Mouse (Mus musculus) gastrocnemius, postnatal 10 days (tissue): ENCODE measurements around the gene Ssr1. TPM values are rescaled to one million over a fixed set of nuclear protein-coding genes. Genes with fewer than 3 reads are reported as not detected.

Experiments used
- DNase-seq: peaks from one replicate; pipeline ENCODE4 v3.0.0; 2021; ENCODE audit warnings: mixed read lengths
- total RNA-seq, 2 experiments: library from RNA; stranded (reverse); gene quantifications; 2 replicates each; pipeline ENCODE4 v1.2.3; 2021

Ssr1 gene
- total RNA-seq, 2 experiments from 2014 or later = 64.8 to 87.4 TPM

DNA sequence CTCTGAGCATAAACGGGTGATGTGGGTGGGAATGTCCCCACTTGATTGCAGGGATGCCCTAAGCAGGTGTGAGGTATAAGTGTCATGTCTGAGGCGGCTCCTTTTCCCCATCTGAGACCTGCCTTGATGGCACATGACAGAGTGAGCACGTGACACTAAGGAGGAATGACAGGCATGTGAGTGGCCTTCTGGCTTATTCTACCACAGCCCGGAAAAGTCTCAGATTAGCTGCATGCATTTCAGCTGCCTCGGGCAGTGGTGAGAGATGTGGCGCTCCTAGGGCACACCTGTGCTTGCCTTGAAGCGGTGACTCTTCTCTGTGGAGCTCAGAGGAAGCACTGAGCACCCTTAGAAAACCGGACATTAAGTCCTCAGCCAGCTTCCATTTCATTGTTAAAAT is 48.6 kb downstream of the Ssr1 start:
- no peak for DNase-seq

DNA sequence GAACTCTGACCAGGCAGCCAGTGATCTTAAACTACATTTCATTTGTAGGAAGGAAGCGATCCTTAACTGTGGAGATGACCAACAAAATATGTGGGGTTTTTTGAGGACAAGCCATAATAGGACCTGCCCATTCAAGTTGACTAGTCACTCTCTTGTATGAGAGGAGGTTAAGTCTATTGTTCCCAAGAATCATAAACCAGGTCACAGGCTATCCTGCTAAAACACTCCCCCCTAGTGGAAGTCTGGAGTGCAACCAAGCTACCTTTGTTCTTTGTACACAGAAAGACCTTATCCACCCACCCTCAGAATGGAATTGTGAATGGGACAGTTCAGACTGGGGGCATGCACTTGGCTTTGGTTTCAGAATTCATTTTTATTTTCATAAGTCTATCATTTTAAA is 49.7 kb downstream of the Ssr1 start:
- no peak for DNase-seq

DNA sequence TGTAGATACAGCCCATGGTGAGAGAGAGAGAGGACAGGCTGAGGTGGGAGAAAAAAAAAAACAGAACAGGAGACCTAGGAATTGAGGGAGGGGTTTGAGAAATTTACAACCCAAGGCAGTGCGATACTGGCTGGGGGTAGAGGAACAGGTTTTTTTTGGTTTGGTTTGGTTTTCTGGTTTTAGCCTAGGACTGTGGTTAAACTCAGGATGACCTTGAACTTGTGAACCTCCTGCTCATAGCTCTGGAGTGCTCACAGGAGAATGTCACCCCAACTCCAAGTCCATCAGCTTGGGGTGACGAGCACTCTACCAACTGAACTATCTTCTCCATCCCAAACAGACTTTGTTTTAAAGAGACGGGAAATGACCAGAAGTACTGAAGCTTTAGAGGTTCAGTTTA is 50.6 kb downstream of the Ssr1 start:
- no peak for DNase-seq

DNA sequence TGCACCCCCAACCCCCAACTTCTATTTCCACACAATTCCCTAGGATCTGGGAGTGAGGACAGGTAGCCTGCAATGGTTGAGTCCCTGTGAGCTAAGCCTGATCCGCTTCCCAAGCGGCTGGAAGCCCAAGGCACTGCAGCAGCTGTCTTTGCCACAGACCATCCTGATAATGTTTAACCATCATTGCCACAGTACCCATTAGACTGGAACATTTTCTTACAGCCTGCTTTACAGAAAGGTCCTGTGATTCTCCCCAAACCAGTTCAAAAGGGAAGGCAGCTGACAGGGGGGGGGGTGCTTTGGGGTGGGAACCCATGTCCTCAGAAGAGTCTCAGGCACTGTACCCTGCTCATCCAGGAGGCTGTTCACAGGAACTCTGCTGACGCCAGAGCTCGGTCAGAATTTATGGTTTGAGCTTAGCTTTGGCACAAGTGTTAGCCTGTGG is 51.1 kb downstream of the Ssr1 start:
- DNase-seq = no peak

DNA sequence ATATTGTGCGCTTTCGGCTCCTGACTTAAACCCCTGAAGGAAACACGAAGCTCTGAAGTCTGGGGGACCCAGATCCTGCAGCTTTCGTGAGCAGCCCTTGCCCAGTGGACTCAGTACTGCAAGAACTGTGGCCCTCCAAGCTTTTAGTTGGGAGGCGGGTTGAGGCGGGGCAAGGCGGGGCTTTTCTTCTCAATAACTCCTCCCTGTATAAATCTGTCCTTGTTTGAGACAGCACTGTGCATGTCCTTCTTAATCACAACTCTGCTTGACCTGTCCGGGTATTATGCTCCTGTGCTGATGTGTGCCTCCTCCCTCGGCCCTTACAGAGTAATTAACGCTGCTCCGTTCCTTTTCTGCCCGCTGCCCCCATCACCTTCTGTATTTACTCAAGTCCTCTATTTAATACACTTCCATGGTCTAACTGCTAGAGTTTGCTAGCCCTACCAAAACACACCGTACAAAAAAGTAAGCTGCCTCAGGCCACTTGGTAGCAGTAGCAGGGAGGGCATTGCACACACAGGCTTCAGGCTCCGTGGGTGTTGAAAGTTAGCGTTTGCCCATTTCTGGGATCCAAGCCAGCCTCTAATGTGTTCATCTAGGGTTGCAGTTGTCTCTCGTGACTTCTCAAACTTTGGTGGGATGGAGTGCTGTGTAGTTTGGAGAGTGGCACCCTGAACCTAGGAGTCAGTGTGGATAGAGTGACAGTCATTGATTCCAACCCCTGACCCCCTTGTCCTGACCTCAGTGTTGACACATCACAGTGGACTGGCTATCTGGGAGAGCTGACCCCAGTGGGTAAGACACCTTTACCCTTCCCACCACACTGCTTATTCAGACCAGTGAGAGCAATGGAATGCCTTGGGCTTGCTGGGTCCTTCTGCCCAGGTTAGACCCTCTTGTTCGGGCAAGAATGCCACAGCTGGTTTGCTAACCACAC is 51.8 kb downstream of the Ssr1 start:
- DNase-seq = no peak

DNA sequence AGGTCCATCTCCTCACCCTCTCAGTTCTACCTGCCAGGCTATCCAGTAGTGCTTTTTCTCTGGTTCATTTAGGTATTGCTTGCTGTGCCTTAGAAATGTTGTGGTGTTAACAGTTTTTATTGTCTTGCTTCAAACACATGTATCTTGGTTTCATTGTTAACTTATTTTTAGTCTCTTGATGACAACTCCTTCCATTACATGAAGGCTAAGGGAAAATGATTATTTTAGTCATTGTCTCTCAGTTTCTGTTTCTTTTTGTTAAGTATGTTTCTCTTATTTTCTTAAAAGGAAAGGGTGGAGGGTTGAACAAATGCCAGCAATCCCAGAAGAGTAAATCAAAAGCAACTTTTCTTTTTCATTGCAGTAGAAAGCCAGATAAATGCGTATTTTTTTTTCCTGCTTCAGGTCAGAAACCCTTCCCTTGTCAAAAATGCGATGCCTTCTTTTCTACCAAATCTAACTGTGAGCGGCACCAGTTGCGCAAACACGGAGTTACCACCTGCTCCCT is 52.8 kb downstream of the Ssr1 start:
- no peak for DNase-seq

DNA sequence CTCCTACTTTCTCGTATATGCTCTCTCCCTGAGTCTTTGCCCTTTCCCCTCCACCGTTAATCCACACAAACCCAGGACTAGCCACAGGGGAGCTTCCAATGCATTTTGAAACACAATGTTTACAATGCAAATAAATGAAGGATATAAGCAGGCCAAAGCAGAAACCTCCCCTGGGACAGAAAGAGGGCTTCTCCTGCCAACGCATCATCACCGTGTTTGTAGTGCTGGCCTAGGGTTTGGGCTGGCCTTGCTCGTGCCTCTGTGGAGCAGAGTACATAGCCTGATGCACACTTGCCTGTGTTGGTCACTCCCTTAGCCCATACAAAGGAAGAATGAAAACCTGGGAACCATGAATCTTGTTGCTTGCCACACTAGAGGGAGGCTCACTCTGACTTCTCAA is 53.4 kb downstream of the Ssr1 start:
- no peak for DNase-seq

DNA sequence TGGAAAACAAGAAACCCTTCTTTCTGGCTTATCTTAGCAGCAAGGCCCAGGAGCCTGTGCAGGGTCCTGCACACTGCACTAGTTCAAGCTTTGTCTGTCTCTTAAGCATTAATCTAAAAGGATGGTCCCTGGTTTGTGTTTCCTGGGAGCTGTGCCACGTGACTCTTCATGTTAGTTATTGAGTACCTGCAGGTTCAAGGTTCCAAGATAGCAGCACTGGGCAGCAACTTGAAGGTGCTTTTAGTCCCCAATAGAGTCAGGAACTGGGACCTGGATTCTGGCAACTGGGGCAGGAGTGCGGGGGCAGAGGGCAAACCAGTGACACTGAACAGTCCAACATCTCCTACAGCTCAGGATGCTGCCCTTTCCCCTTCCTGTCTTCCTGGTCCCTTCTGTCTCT is 53.9 kb downstream of the Ssr1 start:
- DNase-seq = no peak

DNA sequence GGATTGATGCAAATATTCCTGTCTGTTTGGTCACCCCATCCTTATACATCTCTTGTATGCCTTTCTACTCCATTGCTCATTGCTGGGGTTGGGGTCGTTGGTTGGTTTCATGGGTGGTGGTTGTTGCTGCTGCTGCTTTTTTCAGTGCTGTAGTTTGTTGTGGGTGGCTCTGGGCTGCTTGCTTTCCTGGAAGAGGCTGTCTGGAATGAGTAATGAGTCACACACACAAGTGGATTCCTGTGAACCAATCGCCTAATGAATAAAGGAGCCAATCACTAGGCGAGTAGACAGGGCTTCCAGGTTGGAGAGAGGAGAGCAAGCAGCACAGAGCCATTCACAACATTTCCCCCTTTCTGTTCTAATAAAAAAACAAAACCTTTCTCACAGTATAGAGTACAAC is 57.7 kb downstream of the Ssr1 start:
- no peak for DNase-seq

DNA sequence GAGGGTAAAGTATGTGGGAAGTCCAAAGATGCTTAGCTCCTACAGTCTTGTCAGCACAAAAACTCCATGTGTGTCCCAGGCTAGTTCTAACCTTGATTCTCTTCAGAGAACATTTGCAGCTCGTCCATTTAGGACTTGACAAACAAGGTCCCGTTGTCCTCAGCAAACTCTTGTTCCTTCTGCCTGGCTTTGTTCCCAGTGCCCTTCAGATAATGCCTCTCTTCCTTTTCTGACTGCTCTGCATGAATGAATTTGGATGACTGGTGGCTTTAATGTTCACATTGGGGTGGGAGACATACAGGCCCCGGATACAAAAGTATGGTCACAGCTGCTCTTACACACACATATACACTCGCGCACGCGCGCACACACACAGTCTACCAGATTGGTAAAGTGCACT is 59.1 kb downstream of the Ssr1 start:
- DNase-seq = no peak

DNA sequence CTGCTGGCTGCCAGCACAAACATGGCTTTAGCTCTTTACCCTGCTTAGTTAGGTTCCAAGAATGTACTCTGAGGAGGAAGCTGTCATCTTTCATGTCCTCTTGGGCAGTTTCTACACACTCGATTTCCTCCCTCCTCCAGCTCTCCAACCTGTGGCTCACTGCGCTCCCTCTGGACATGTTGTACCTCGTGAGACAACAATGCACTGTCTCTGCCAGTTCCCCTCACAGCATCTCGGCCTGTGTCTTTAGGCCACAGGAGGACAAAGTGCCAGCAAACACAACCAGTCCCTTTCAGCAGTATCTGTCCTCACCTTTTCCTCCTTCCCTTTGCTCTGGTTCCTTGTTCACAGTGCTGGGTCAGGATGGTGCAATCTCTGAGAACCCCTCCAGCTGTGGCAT is 59.9 kb downstream of the Ssr1 start:
- DNase-seq = no peak

DNA sequence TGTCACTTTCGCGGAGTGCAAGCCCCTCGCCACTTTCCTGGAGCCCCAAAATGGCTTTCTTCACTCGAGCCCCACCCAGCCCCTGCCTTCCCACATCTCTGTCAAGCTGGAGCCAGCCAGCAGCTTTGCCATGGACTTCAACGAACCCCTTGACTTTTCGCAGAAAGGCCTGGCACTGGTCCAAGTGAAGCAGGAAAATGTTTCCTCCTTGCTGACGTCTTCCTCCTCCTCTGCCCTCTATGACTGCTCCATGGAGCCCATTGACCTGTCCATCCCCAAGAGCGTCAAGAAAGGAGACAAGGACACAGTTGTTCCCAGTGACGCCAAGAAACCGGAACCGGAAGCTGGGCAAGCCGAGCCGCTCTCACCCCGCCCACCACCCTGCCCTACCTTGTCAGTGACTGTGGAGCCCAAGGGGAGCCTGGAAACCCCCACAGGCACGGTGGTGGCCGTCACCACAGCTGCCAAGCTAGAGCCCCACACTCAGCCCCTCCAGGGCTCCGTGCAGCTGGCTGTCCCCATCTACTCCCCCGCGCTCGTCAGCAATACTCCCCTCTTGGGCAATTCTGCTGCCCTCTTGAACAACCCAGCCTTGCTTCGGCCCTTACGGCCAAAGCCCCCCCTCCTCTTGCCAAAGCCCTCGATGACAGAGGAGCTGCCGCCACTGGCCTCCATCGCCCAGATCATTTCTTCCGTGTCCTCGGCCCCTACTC is 62.7 kb downstream of the Ssr1 start:
- DNase-seq = no peak

DNA sequence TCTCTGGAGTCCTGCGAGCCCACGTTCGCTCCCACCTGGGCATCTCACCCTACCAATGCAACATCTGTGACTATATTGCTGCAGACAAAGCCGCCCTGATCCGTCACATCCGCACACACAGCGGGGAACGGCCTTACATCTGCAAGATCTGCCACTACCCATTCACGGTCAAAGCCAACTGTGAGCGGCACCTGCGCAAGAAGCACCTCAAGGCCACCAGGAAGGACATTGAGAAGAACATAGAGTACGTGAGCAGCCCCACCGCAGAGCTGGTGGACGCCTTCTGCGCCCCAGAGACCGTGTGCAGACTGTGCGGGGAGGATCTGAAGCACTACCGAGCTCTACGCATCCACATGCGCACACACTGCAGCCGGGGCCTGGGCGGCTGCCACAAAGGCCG is 63.4 kb downstream of the Ssr1 start:
- no peak for DNase-seq

DNA sequence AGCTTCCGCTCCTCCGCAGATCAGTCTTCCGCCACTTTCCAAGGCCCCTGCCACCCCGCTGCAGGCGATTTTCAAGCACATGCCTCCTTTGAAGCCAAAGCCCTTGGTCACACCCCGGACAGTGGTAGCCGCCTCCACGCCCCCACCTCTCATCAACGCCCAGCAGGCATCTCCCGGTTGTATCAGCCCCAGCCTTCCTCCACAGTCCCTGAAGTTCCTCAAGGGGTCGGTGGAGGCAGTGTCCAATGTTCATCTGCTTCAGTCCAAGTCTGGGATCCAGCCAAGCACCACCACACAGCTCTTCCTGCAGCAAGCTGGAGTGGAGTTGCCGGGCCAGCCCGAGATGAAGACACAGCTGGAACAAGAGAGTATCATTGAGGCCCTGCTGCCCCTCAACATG is 63.9 kb downstream of the Ssr1 start:
- no peak for DNase-seq

DNA sequence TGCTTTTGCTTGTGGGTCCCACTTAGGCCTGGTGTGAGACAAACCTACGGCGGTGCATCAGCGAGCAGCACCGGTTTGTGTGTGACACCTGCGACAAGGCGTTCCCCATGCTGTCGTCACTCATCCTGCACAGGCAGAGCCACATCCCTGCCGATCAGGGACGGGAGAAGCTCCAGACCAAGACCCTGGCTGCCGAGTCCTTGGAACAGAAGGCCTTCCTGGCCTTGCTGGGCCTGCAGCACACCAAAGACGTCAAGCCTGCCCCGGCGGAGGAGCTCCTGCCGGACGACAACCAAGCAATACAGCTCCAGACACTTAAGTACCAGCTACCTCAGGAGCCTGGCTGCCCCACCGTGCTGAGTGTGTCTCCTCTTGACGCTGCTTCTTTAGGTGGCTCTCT is 64.5 kb downstream of the Ssr1 start:
- DNase-seq = no peak

DNA sequence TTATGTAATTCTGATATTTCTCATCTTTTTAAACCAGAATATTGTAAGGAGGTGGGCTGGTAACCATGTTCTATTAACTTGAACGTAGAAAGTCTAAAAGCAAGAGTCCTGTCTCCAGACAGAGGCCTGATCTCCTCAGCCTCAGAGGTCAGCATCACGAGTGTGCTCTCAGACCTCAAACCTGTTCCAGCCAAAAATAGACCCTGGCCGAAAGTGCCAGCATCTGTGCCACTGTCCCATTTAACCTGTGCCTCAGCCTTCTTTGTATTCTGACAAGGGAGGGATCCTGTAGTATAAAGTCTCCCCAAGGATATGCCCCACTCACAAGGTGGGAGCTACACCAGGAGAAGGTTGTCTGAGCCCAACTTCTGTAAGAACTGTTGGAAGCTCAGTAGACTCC is 67.6 kb downstream of the Ssr1 start:
- DNase-seq = no peak

DNA sequence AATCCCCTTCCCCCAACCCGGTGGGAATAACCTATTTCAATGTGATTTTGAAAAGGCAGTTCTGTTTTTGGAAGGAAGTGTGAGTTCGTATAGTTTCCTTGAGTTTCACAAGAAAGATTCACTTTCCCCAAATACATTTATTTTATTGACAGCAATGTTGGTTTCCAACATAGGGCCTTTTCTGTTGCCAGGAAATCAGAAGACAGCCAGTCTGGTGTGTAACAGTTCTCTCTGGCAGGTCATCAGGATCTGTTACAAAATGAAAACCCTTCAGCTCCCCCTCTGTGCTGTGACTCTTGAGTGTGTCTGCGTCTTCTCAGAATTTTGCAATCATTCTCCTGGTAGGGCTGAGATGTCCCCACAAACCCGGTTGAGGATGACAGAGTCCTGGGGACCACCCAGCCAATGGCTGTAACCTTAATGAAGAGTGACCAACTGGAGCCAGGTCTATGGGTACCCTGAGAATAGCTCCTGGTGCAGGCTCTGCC is 69.5 kb downstream of the Ssr1 start:
- no peak for DNase-seq

DNA sequence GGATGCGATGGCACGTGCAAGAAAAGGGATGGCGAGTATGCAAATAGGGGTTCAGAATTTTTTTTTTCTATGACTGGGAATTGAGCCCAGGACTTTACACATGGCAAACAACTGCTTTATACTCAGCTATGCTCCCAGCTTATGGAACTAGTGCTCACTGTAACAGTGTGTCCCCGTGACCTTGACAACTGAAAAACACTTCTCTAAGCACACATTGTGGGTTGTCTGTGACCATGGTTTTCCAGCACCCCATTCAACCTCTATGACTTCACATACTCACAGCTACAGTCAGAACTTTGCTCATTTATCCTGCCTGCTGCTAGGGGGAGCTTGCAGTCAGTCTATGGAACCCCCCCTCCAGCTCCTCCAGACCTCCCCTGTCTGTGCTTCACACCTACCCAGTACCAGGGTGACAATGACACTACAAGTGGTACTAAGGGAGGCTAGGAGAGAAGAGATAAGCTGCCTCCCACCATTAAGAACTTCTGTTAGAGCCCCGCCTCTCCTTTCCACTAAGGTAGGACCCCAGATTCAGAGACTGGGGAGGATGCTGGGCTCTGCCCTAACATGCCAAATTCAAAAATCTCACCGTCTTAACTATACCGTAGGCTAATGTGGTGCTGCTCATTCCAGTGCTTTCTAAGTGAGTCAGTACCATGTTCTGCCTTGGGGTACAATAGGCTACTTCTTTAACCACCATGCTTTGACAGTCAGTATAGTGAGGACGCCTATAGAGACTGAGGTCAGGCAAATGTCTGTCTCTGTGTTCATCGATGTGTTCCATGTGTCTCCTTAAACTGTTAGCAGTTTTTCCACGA is 70.2 kb downstream of the Ssr1 start:
- DNase-seq = no peak

DNA sequence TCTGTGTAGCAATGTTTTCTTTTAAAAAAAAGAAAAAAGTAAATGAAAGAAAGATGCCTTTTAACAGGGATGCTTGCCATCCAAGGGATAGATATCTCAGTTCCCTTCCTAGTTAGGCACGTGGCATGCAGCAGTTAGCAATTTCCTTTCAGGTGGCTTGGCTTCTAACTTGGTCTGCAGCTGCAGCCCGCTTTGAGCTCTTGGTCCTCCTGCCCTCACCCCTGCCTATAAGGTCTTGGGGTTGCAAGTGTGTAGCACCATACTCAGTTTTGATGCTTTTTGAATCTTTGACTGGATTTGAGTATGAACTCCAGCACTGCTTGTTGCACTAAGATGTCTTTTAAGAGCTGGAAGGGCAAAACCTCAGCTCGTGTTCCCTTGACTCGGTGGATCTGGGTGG is 70.9 kb downstream of the Ssr1 start:
- DNase-seq = no peak

DNA sequence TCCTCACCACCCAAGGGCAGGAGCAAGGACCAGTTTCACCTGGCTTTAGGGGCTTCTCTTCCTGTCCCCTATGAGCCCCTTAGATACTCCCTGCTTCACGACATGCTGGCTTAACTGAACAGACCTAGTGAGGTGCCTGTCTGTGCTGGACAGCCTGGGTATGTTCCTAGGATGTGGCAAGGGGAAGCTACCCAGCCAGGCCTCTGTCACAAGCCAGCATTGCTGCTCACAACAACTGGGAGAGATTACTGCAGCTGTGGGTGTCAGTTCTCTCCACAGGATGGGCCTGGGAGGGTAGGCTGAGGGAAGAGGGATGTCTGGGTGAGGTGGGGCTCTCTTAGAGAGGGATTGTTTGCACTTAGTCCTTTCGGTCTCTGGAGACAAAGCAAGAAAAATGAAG is 73.3 kb downstream of the Ssr1 start:
- DNase-seq = no peak

DNA sequence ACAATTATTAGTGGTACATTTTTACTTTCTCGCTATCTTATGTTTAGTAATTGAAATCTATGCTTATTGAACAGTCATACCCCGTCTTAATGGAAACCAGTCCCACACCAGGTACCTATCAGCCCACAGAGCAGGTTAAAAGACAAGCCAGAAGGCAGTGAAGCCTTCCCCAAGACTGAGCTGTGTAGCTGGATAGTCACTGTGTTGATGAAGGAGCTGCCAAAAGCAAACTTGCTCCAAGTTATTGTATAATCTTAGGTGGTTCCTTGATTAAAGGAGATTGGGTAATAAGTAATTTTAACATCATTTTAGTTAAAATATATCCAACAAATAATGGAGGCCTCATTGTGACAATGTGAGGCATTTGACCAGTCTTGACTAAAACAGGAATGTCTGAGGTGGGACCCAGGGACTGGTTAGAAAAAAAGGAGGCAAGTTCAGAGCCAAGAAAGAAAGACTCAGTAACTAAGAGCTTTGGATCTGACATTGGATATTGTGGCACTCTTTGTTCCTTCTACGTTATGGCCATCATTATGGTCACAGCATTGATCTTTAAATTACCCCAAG is 74.2 kb downstream of the Ssr1 start:
- DNase-seq = no peak
